Mouse (Mus musculus) midbrain, embryonic 12.5 days (tissue): ENCODE data around the gene Srsf6. TPM values are rescaled to one million over a fixed set of nuclear protein-coding genes. Genes with fewer than 3 reads are reported as not detected.

Experiments
- ATAC-seq: fragments of 200-750 bp; cut with Nextera tagmentation; 2 replicates; pipeline ENCODE4 v1.8.0; 2017; ENCODE audit warnings: low read depth, moderate TSS enrichment, moderate library complexity; ENCODE audit not compliant: low FRiP score
- H3K27ac ChIP-seq: fragments of 300-500 bp; sonication (generic); replicated peaks from 2 replicates; pipeline ENCODE4 v1.5.1; 2016; ENCODE audit warnings: mild to moderate bottlenecking
- H3K27me3 ChIP-seq: fragments of 300-500 bp; sonication (generic); 2 replicates; pipeline ENCODE4 v1.6.1; 2016; ENCODE audit warnings: mild to moderate bottlenecking
- H3K36me3 ChIP-seq: fragments of 300-500 bp; sonication (generic); 2 replicates; pipeline ENCODE4 v1.6.1; 2016
- H3K4me1 ChIP-seq: fragments of 300-500 bp; sonication (generic); 2 replicates; pipeline ENCODE4 v1.6.1; 2016
- H3K4me2 ChIP-seq: fragments of 300-500 bp; sonication (generic); replicated peaks from 2 replicates; pipeline ENCODE4 v1.6.1; 2016; ENCODE audit warnings: mild to moderate bottlenecking, moderate library complexity
- H3K4me3 ChIP-seq: fragments of 300-500 bp; sonication (generic); 2 replicates; pipeline ENCODE4 v1.5.1; 2016; ENCODE audit warnings: mild to moderate bottlenecking
- H3K9ac ChIP-seq: fragments of 300-500 bp; sonication (generic); replicated peaks from 2 replicates; pipeline ENCODE4 v1.6.1; 2016; ENCODE audit warnings: mild to moderate bottlenecking, moderate library complexity
- H3K9me3 ChIP-seq: fragments of 300-500 bp; sonication (generic); 2 replicates; pipeline ENCODE4 v1.6.1; 2016; ENCODE audit warnings: mild to moderate bottlenecking
- WGBS: fragments of 180-500 bp; shearing (Covaris S2); methylation state at CpG from one replicate; pipeline ENCODE4 v1.1.7; 2016; 5-methylcytosine and 5-hydroxymethylcytosine counted together
- polyA plus RNA-seq: library from polyadenylated mRNA; unstranded; fragments of >200 nt; fragmentation: Nextera tagmentation; extraction: Ambion mirVana; gene quantifications from 2 replicates; pipeline ENCODE4 v1.2.1, GENCODE M21; 2016

The Srsf6 gene
- polyA plus RNA-seq, 1 experiment from 2014 or later: 267 TPM

- no peaks in the 10 kb centered on the region for H3K27me3 ChIP-seq
- 81% methylated on average over 3 of the region's 3 CpGs for WGBS
- ATAC-seq: no peak
Observed at GRCm38 (mm10) chr2:162969101-162969500, 37.8 kb downstream of the Srsf6 start.

GRCm38 (mm10) chr2:162970896-162971295 lies 39.6 kb downstream of the Srsf6 start:
- Histone ChIP-seq H3K4me3 (no peak overlapping the region), H3K36me3 (no peaks in the 10 kb centered on the region), H3K9ac (no peak overlapping the region), H3K9me3 (no peaks in the 10 kb centered on the region), H3K4me2 (no peak overlapping the region), H3K4me1 (peaks cover 16% of the 10 kb centered on the region), H3K27me3 (no peaks in the 10 kb centered on the region), H3K27ac (no peak overlapping the region)
- no peak for ATAC-seq
- WGBS: 91% methylated on average over 6 of the region's 6 CpGs

More at GRCm38 (mm10) chr2:162969101-162969500, 37.8 kb downstream of the Srsf6 start:
- Histone ChIP-seq H3K9ac (no peak overlapping the region), H3K27ac (no peak overlapping the region), H3K4me1 (peaks cover 9% of the 10 kb centered on the region), H3K36me3 (no peaks in the 10 kb centered on the region), H3K9me3 (no peaks in the 10 kb centered on the region), H3K4me3 (no peak overlapping the region), H3K4me2 (no peak overlapping the region)

- no peak overlapping the region for H3K9ac ChIP-seq
- WGBS: 74% methylated on average over 7 of the region's 7 CpGs
Observed at GRCm38 (mm10) chr2:162972752-162973151, 41.4 kb downstream of the Srsf6 start.

GRCm38 (mm10) chr2:162973206-162973605 lies 41.9 kb downstream of the Srsf6 start:
- H3K4me2 ChIP-seq: no peak overlapping the region
- WGBS: 81% methylated on average over 5 of the region's 5 CpGs
- no peaks in the 10 kb centered on the region for H3K36me3 ChIP-seq
- no peak overlapping the region for H3K4me3 ChIP-seq
- no peak for ATAC-seq
- peaks cover 16% of the 10 kb centered on the region for H3K4me1 ChIP-seq
- no peaks in the 10 kb centered on the region for H3K9me3 ChIP-seq
- H3K27me3 ChIP-seq: no peaks in the 10 kb centered on the region
- no peak overlapping the region for H3K9ac ChIP-seq
- H3K27ac ChIP-seq: no peak overlapping the region

More at GRCm38 (mm10) chr2:162972752-162973151, 41.4 kb downstream of the Srsf6 start:
- H3K4me3 ChIP-seq: no peak overlapping the region
- peaks cover 16% of the 10 kb centered on the region for H3K4me1 ChIP-seq
- no peak for ATAC-seq
- H3K4me2 ChIP-seq: no peak overlapping the region
- H3K9me3 ChIP-seq: no peaks in the 10 kb centered on the region
- H3K27ac ChIP-seq: no peak overlapping the region
- H3K36me3 ChIP-seq: no peaks in the 10 kb centered on the region
- no peaks in the 10 kb centered on the region for H3K27me3 ChIP-seq

- no peaks in the 10 kb centered on the region for H3K9me3 ChIP-seq
- no peak overlapping the region for H3K4me2 ChIP-seq
- no peaks in the 10 kb centered on the region for H3K27me3 ChIP-seq
- no peak overlapping the region for H3K4me3 ChIP-seq
- 0 out of 2 replicates have a peak overlapping the region, but pooled peaks have one; percentile 30 for H3K27ac ChIP-seq
- H3K9ac ChIP-seq: no peak overlapping the region
- WGBS: 44% methylated on average over 11 of the region's 11 CpGs
- H3K36me3 ChIP-seq: no peaks in the 10 kb centered on the region
- 0 out of 2 replicates have a peak, but pooled peaks have one; percentile 41 for ATAC-seq
- H3K4me1 ChIP-seq: peaks cover 16% of the 10 kb centered on the region
Observed at GRCm38 (mm10) chr2:162973637-162974036, 42.3 kb downstream of the Srsf6 start.

GRCm38 (mm10) chr2:162975157-162975775 lies 43.9 kb downstream of the Srsf6 start:
- Histone ChIP-seq H3K4me2 (no peak overlapping the region), H3K36me3 (no peaks in the 10 kb centered on the region), H3K4me3 (no peak overlapping the region), H3K9me3 (no peaks in the 10 kb centered on the region), H3K27me3 (no peaks in the 10 kb centered on the region), H3K27ac (no peak overlapping the region), H3K9ac (no peak overlapping the region), H3K4me1 (peaks cover 16% of the 10 kb centered on the region)
- no peak for ATAC-seq
- WGBS: 82% methylated on average over 11 of the region's 11 CpGs

- Histone ChIP-seq H3K9ac (no peak overlapping the region), H3K9me3 (no peaks in the 10 kb centered on the region), H3K4me2 (no peak overlapping the region), H3K27ac (no peak overlapping the region), H3K4me1 (peaks cover 16% of the 10 kb centered on the region), H3K27me3 (no peaks in the 10 kb centered on the region), H3K36me3 (no peaks in the 10 kb centered on the region), H3K4me3 (no peak overlapping the region)
- ATAC-seq: no peak
- 83% methylated on average over 4 of the region's 4 CpGs for whole genome bisulfite sequencing
Observed at GRCm38 (mm10) chr2:162976001-162976400, 44.7 kb downstream of the Srsf6 start.

- Histone ChIP-seq H3K27ac (no peak overlapping the region), H3K4me3 (no peak overlapping the region), H3K36me3 (no peaks in the 10 kb centered on the region), H3K27me3 (no peaks in the 10 kb centered on the region; the same call in 1 of the 2 replicates), H3K4me2 (no peak overlapping the region), H3K9me3 (no peaks in the 10 kb centered on the region), H3K9ac (no peak overlapping the region), H3K4me1 (no peaks in the 10 kb centered on the region)
- ATAC-seq: no peak
- 92% methylated on average over 6 of the region's 6 CpGs for WGBS
Observed at GRCm38 (mm10) chr2:162984381-162984780, 53.1 kb downstream of the Srsf6 start.

GRCm38 (mm10) chr2:162985923-162986322 lies 54.6 kb downstream of the Srsf6 start:
- no peak for ATAC-seq
- Histone ChIP-seq H3K27me3 (no peaks in the 10 kb centered on the region; the same call in 1 of the 2 replicates), H3K9me3 (no peaks in the 10 kb centered on the region), H3K36me3 (no peaks in the 10 kb centered on the region), H3K4me3 (no peak overlapping the region), H3K4me2 (no peak overlapping the region), H3K9ac (no peak overlapping the region), H3K4me1 (no peaks in the 10 kb centered on the region), H3K27ac (no peak overlapping the region)
- WGBS: 73% methylated on average over 3 of the region's 3 CpGs

Other genes with a start within 250 kb of the Srsf6 start
- gene L3mbtl1, start 11.9 kb downstream of the Srsf6 start, polyA plus RNA-seq: 0.26 and 0.31 TPM in 2 replicates
- 0.08 TPM in 1 of 2 replicates, not detected in the other for gene Sgk2, start 55.8 kb downstream of the Srsf6 start, polyA plus RNA-seq
- gene Ift52, start 85.8 kb downstream of the Srsf6 start, polyA plus RNA-seq: 53.5 and 58.9 TPM in 2 replicates
- 35.5 and 35.7 TPM in 2 replicates for gene Mybl2, start 123.2 kb downstream of the Srsf6 start, polyA plus RNA-seq
- gene Gtsf1l, start 156.3 kb downstream of the Srsf6 start, polyA plus RNA-seq: not detected in 2 replicates